Mouse (Mus musculus) lung, postnatal 0 days (tissue): ENCODE measurements at regions not wholly inside any gene's neighbourhood (a gene's known extent, or its start where the extent isn't known, plus 50 kb on each side); places are given as distances from the start of the nearest gene placed in this dataset.

ENCODE experiments used
- CTCF ChIP-seq: IDR thresholded peaks from 2 replicates; pipeline ENCODE4 v1.5.1; 2016; ENCODE audit warnings: antibody characterized with exemption, mild to moderate bottlenecking
- EP300 ChIP-seq: IDR thresholded peaks from 2 replicates; pipeline ENCODE4 v1.6.1; 2016; ENCODE audit warnings: antibody characterized with exemption, mild to moderate bottlenecking, control low read depth

DNA sequence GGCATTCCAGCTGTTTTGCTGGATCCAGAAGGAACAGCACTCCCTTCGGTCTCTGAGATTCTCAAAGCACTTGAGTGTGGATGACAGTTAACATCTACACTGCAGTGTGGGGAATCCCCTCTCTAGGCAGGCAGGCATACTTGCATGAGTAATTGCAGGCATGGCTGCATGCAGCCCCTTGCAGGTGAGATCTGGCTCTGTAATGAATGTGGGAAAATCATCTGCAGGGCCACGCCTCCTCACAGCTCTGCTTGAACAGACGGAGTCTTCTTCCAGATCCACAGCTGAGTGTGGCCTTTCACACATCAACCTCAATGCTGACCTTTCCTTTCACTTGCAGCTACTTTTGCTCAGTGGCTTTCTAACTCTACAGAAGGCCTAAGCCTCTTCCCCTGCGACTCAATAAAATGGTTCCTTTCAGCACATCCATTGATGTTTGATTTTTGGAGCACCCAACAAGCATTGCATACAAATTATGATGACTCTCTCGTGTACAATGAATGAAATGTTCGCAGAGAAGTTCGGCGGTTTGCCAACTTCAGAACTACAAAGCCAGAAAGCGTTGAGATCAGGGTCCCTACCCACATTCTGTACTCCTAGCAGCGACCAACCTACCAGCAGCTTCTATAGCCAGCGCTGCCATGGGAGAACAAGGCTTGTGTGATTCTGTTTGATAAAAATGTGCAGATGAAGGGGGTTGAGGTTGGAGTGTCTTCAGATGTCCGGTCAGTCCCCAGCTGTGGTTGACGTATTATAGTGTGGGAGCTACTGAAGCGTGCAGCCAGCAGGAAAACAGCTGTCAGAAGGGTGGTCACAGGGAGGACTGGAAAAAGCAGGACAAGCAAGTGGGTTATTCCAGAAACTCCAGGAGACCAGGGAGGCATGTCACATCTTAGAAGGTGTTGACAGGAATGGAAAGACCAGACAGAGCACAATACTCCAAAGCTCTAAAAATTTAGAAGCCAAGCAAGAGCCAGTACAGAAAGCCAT is 211.1 kb downstream of the Gm5447 start:
- no peak for TF ChIP-seq EP300
- TF ChIP-seq CTCF = no peak
